Mouse (Mus musculus): ENCODE data around the gene Gm13871. TPM values are rescaled to one million over a fixed set of nuclear protein-coding genes. Genes with fewer than 3 reads are reported as not detected.
"Not testable (repeated sequence)": the region's sequence is repeated elsewhere in the genome, so short reads cannot be mapped to it uniquely, and the experiment has no call there.

The Gm13871 gene
- not detected in 2 replicates for polyA plus RNA-seq (2016; fragmentation: Nextera tagmentation; extraction: Ambion mirVana)

DNA sequence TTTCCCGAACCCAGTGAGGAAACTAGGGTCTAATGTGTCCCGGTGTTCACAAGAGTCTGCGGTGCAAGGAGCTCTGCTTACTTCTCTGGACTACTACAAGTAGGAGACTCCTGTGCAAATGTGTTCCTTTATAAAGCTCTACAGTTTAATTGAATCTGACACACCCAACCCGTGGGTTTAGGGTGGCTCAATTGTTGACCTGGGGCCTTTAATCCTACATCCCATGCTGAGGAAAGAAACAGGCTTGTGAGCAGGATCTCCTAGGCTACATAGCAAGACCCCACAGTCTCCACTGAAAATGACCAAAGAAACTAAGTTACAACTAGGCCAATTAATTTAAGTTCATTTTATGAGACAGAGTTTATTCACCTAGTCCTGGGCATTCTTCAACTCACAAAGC lies at the start of gene Gm13871:
Gene Gm13871 (minus strand): TSS at position 101 of the 400 bp plus-strand sequence.
- H3K4me2 ChIP-seq (replicated peaks); H3K4me3 ChIP-seq; H3K9me3 ChIP-seq (replicated peaks); H3K27ac ChIP-seq; ATAC-seq (ENCODE audit: low FRiP score); H3K27me3 ChIP-seq; H3K4me1 ChIP-seq; H3K9ac ChIP-seq; H3K36me3 ChIP-seq: not testable (repeated sequence)
- WGBS: no CpG with 5 or more reads among the region's 4 CpGs

- H3K4me2 ChIP-seq (replicated peaks): no peak within 1 kb of the TSS
- no peaks in the 10 kb centered on the region for H3K4me1 ChIP-seq
- no peaks in the 10 kb centered on the region for H3K27me3 ChIP-seq
- no peak for ATAC-seq (ENCODE audit: low FRiP score)
- no peak within 1 kb of the TSS for H3K4me3 ChIP-seq
- H3K9ac ChIP-seq: no peak within 1 kb of the TSS
- no peaks in the 10 kb centered on the region for H3K9me3 ChIP-seq (replicated peaks)
- WGBS: 83% methylated on average over 8 of the region's 8 CpGs
- no peaks in the 10 kb centered on the region for H3K36me3 ChIP-seq
- H3K27ac ChIP-seq: no peak within 1 kb of the TSS
Measured at GRCm38 (mm10) chr4:73950375-73950896, 44.7 kb upstream of the Gm13871 start, which contains the start of gene 2310002L09Rik. TSS of gene 2310002L09Rik (minus strand) at chr4:73950846.

DNA sequence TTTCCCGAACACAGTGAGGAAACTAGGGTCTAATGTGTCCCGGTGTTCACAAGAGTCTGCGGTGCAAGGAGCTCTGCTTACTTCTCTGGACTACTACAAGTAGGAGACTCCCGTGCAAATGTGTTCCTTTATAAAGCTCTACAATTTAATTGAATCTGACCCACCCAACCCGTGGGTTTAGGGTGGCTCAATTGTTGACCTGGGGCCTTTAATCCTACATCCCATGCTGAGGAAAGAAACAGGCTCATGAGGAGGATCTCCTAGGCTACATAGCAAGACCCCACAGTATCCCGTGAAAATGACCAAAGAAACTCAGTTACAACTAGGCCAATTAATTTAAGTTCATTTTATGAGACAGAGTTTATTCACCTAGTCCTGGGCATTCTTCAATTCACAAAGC lies 14.9 kb upstream of the Gm13871 start, which contains the start of gene Gm11756:
Gene Gm11756 (minus strand): TSS at position 101 of the 400 bp plus-strand sequence.
- ATAC-seq (ENCODE audit: low FRiP score): not testable (repeated sequence)

DNA sequence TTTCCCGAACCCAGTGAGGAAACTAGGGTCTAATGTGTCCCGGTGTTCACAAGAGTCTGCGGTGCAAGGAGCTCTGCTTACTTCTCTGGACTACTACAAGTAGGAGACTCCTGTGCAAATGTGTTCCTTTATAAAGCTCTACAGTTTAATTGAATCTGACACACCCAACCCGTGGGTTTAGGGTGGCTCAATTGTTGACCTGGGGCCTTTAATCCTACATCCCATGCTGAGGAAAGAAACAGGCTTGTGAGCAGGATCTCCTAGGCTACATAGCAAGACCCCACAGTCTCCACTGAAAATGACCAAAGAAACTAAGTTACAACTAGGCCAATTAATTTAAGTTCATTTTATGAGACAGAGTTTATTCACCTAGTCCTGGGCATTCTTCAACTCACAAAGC lies 14.7 kb downstream of the Gm13871 start, which contains the start of gene Gm11757:
Gene Gm11757 (minus strand): TSS at position 101 of the 400 bp plus-strand sequence.
- not testable (repeated sequence) for H3K4me2 ChIP-seq (replicated peaks); H3K9me3 ChIP-seq (replicated peaks); H3K4me3 ChIP-seq; H3K27me3 ChIP-seq; H3K4me1 ChIP-seq; H3K36me3 ChIP-seq; H3K27ac ChIP-seq; ATAC-seq (ENCODE audit: low FRiP score); H3K9ac ChIP-seq
- WGBS: no CpG with 5 or more reads among the region's 4 CpGs

More for the DNA sequence above, 14.9 kb upstream of the Gm13871 start, which contains the start of gene Gm11756:
- not testable (repeated sequence) for H3K36me3 ChIP-seq; H3K4me1 ChIP-seq; H3K4me2 ChIP-seq (replicated peaks); H3K9me3 ChIP-seq (replicated peaks); H3K27me3 ChIP-seq; H3K9ac ChIP-seq; H3K4me3 ChIP-seq; H3K27ac ChIP-seq
- WGBS: 91% methylated on average over 6 of the region's 6 CpGs

DNA sequence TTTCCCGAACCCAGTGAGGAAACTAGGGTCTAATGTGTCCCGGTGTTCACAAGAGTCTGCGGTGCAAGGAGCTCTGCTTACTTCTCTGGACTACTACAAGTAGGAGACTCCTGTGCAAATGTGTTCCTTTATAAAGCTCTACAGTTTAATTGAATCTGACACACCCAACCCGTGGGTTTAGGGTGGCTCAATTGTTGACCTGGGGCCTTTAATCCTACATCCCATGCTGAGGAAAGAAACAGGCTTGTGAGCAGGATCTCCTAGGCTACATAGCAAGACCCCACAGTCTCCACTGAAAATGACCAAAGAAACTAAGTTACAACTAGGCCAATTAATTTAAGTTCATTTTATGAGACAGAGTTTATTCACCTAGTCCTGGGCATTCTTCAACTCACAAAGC lies 29.6 kb downstream of the Gm13871 start, which contains the start of gene Gm11758:
Gene Gm11758 (minus strand): TSS at position 101 of the 400 bp plus-strand sequence.
- not testable (repeated sequence) for H3K4me1 ChIP-seq; H3K27me3 ChIP-seq; H3K27ac ChIP-seq; ATAC-seq (ENCODE audit: low FRiP score); H3K36me3 ChIP-seq; H3K9me3 ChIP-seq (replicated peaks); H3K9ac ChIP-seq; H3K4me2 ChIP-seq (replicated peaks); H3K4me3 ChIP-seq
- no CpG with 5 or more reads among the region's 4 CpGs for WGBS

Other genes with a start within 250 kb of the Gm13871 start
- not detected in 2 replicates for gene Gm11239, start 237.6 kb downstream of the Gm13871 start, polyA plus RNA-seq (2016; fragmentation: Nextera tagmentation; extraction: Ambion mirVana)
- gene Gm428, start 222.4 kb downstream of the Gm13871 start, polyA plus RNA-seq (2016; fragmentation: Nextera tagmentation; extraction: Ambion mirVana): not detected in 2 replicates
- gene Rasef, start 115.0 kb downstream of the Gm13871 start, polyA plus RNA-seq (2016; fragmentation: Nextera tagmentation; extraction: Ambion mirVana): 1.3 and 2.0 TPM in 2 replicates
- not detected in 2 replicates for gene Gm11758, start 29.7 kb downstream of the Gm13871 start, polyA plus RNA-seq (2016; fragmentation: Nextera tagmentation; extraction: Ambion mirVana)
- gene Gm11757, start 14.8 kb downstream of the Gm13871 start, polyA plus RNA-seq (2016; fragmentation: Nextera tagmentation; extraction: Ambion mirVana): not detected in 2 replicates
- not detected in 2 replicates for gene Gm11756, start 14.8 kb upstream of the Gm13871 start, polyA plus RNA-seq (2016; fragmentation: Nextera tagmentation; extraction: Ambion mirVana)
- gene 2310002L09Rik, start 44.9 kb upstream of the Gm13871 start, polyA plus RNA-seq (2016; fragmentation: Nextera tagmentation; extraction: Ambion mirVana): 0.30 and 2.1 TPM in 2 replicates
- 10.5 and 11.1 TPM in 2 replicates for gene Frmd3, start 107.5 kb upstream of the Gm13871 start, polyA plus RNA-seq (2016; fragmentation: Nextera tagmentation; extraction: Ambion mirVana)